Mouse (Mus musculus) G1E (cell line): Measurements from ENCODE around the gene Nop10. TPM values are rescaled to one million over a fixed set of nuclear protein-coding genes. Genes with fewer than 3 reads are reported as not detected.
"Not testable (repeated sequence)": the region's sequence is repeated elsewhere in the genome, so short reads cannot be mapped to it uniquely, and the experiment has no call there.

Experiments used
- ATAC-seq: 2 replicates; pipeline ENCODE4 v1.8.0; 2016; ENCODE audit warnings: mild to moderate bottlenecking; ENCODE audit not compliant: insufficient number of reproducible peaks, poor library complexity, low FRiP score, severe bottlenecking; ENCODE audit errors: extremely low read depth
- DNase-seq: peaks from one replicate; pipeline ENCODE4 v3.0.0; 2012; ENCODE audit warnings: low spot score
- H3K27me3 ChIP-seq: 2 replicates; pipeline ENCODE4 v1.6.1; 2012; ENCODE audit warnings: mild to moderate bottlenecking, low read length, inconsistent platforms; ENCODE audit not compliant: insufficient read depth
- H3K36me3 ChIP-seq: replicated peaks from 2 replicates; pipeline ENCODE3; 2012; ENCODE audit warnings: mild to moderate bottlenecking, inconsistent platforms
- H3K4me1 ChIP-seq: 2 replicates; pipeline ENCODE4 v1.6.1; 2012; ENCODE audit warnings: low read depth, low read length, inconsistent platforms, mixed read lengths; ENCODE audit not compliant: insufficient read depth
- H3K4me3 ChIP-seq: 2 replicates; pipeline ENCODE4 v1.5.1; 2012; ENCODE audit warnings: low read depth, mild to moderate bottlenecking, inconsistent platforms, low read length, moderate library complexity, mixed read lengths
- H3K9me3 ChIP-seq: replicated peaks from 2 replicates; pipeline ENCODE4 v1.6.1; 2012; ENCODE audit warnings: inconsistent platforms
- CTCF ChIP-seq: IDR thresholded peaks from 2 replicates; pipeline ENCODE4 v1.5.1; 2012; ENCODE audit warnings: low read depth, low read length, inconsistent platforms, mixed read lengths
- GATA1 ChIP-seq: IDR thresholded peaks from 2 replicates; pipeline ENCODE4 v1.6.1; 2012; ENCODE audit warnings: borderline replicate concordance, low read length, inconsistent platforms, mixed read lengths
- GATA2 ChIP-seq: IDR thresholded peaks from 2 replicates; pipeline ENCODE4 v1.6.1; 2012; ENCODE audit warnings: low read depth, low read length, inconsistent platforms, borderline replicate concordance
- POLR2AphosphoS5 ChIP-seq: IDR thresholded peaks from 2 replicates; pipeline ENCODE4 v1.6.1; 2012; ENCODE audit warnings: low read depth, low read length, inconsistent platforms; ENCODE audit not compliant: insufficient replicate concordance
- TAL1 ChIP-seq: conservative IDR thresholded peaks from 2 replicates; pipeline ENCODE4 v1.6.1; 2012; ENCODE audit warnings: low read depth, low read length, inconsistent platforms, mixed read lengths
- polyA plus RNA-seq: library from polyadenylated mRNA; stranded (reverse); fragments of >175 nt; gene quantifications from 2 replicates; pipeline ENCODE4 v1.2.3, GENCODE M21; 2012
- total RNA-seq, 2 experiments: library from RNA; stranded (forward) in 1 of 2; stranded (reverse) in 1 of 2; fragments of 200-1000 nt in 1 of 2; fragments of >200 nt in 1 of 2; fragmentation: Nextera tagmentation in 1 of 2; gene quantifications; 2 replicates each; pipeline ENCODE4 v1.2.3; 2014 to 2017

Gene Nop10
- total and polyA plus RNA-seq, 3 experiments: 34.5 to 240 (median 53.1) TPM

DNA sequence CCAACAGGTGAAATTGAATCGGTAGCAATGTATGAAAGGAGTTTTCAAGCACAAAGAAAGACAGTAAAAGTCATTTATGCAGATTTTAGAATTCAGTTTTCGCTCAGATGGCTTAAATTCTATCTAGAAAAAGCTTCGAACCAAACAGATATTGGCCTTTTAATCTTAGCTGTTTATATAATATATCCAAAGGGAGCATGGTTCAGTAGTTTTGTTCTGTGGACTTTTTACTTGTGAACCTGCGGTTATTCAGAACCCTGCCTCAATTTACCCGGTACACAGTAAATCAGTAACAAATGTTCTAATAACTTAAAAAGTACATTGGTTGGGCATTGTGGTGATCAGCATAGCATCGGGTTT is 23.3 kb downstream of the Nop10 start:
- no peak overlapping the region; the same call in 1 of the 2 replicates for H3K4me3 ChIP-seq
- H3K4me1 ChIP-seq: peaks cover 11% of the 10 kb centered on the region
- H3K9me3 ChIP-seq: no peaks in the 10 kb centered on the region
- H3K36me3 ChIP-seq: no peaks in the 10 kb centered on the region
- DNase-seq (no peak), ATAC-seq (no peak)
- TF ChIP-seq TAL1 (no peak), GATA2 (no peak), POLR2AphosphoS5 (no peak), CTCF (no peak), GATA1 (no peak)
- no peaks in the 10 kb centered on the region for H3K27me3 ChIP-seq

DNA sequence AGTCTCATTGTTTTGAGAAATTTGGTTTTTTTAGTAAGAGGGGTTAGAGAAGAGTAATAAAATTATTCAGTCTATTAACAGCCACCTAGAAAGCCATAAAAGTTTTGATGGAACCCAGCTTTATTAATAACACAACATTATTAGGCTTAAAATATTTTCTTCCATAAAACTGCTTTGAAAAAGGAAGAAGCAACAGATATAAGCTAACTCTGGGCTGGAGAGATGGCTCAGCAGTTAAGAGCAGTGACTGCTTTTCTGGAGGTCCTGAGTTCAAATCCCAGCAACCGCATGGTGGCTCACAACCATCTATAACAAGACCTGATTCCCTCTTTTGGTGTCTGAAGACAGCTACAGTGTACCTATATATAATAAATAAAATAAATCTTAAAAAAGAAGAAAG is 24.3 kb downstream of the Nop10 start:
- not testable (repeated sequence) for H3K27me3 ChIP-seq, ATAC-seq, H3K4me3 ChIP-seq, DNase-seq, H3K9me3 ChIP-seq, H3K36me3 ChIP-seq
- H3K4me1 ChIP-seq: peaks cover 11% of the 10 kb centered on the region

GRCm38 (mm10) chr2:112287059-112287458 is 25.3 kb downstream of the Nop10 start:
- H3K36me3 ChIP-seq: no peaks in the 10 kb centered on the region
- TF ChIP-seq GATA1: no peak
- TF ChIP-seq GATA2: no peak
- no peak for TF ChIP-seq POLR2AphosphoS5
- no peak for TF ChIP-seq TAL1
- TF ChIP-seq CTCF: no peak
- ATAC-seq (no peak), DNase-seq (no peak)
- no peak overlapping the region for H3K4me3 ChIP-seq
- H3K9me3 ChIP-seq: no peaks in the 10 kb centered on the region
- peaks cover 11% of the 10 kb centered on the region for H3K4me1 ChIP-seq
- H3K27me3 ChIP-seq: no peaks in the 10 kb centered on the region

DNA sequence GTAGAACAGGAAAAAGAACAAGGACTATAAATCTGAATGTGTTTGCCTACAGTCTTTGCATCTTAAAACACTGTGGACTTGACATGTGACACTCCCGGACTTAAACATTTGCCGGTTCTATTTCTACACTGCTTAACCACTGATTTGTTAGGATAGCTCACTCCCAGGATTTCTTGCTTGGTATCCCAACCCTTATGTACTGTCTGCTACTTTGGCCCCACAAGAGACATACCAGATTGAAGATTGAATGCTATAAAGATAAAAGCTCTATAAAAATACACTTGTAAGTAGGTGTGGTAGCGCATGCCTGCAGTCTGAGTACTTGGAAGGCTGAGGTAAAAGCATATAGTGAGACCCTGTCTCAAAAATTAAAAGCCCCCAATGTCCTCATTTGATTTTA is 27.8 kb downstream of the Nop10 start:
- Histone ChIP-seq H3K4me1 (peaks cover 4% of the 10 kb centered on the region), H3K4me3 (no peak overlapping the region), H3K27me3 (no peaks in the 10 kb centered on the region), H3K36me3 (no peaks in the 10 kb centered on the region), H3K9me3 (no peaks in the 10 kb centered on the region)
- ATAC-seq (no peak), DNase-seq (no peak)
- no peak for TF ChIP-seq TAL1
- no peak for TF ChIP-seq CTCF
- TF ChIP-seq POLR2AphosphoS5: no peak
- no peak for TF ChIP-seq GATA1
- TF ChIP-seq GATA2: no peak

DNA sequence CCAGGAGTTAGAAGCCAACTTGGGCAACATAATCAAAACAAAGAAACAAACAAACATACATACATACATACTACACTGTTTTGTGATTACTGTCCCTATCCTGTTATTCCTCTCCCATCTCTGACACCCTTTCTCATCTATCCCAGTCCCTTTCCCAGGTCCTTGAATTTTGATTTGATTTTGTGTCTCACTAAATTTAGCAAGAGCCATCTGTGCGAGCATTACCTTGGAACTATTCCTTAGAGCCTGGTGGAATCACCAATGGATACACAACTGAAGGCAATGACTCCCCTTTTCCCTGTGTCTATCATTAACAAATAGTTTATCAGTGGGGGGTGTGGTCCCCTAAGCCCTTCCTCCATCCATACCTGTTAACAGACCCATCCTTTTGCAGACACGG is 31.1 kb downstream of the Nop10 start:
- ATAC-seq (no peak), DNase-seq (no peak)
- TF ChIP-seq GATA2 (no peak), TAL1 (no peak)

GRCm38 (mm10) chr2:112296211-112296610 is 34.5 kb downstream of the Nop10 start:
- TF ChIP-seq GATA2: no peak
- no peak for TF ChIP-seq CTCF
- TF ChIP-seq TAL1: no peak
- no peak for TF ChIP-seq GATA1
- TF ChIP-seq POLR2AphosphoS5: no peak
- Histone ChIP-seq H3K36me3 (peaks cover 2% of the 10 kb centered on the region), H3K4me1 (no peaks in the 10 kb centered on the region), H3K9me3 (no peaks in the 10 kb centered on the region), H3K27me3 (no peaks in the 10 kb centered on the region), H3K4me3 (no peak overlapping the region)
- ATAC-seq: no peak
- no peak for DNase-seq

More for the DNA sequence above, 31.1 kb downstream of the Nop10 start:
- no peaks in the 10 kb centered on the region for H3K9me3 ChIP-seq
- H3K4me3 ChIP-seq: no peak overlapping the region
- peaks cover 2% of the 10 kb centered on the region for H3K36me3 ChIP-seq
- H3K4me1 ChIP-seq: no peaks in the 10 kb centered on the region
- no peaks in the 10 kb centered on the region for H3K27me3 ChIP-seq

DNA sequence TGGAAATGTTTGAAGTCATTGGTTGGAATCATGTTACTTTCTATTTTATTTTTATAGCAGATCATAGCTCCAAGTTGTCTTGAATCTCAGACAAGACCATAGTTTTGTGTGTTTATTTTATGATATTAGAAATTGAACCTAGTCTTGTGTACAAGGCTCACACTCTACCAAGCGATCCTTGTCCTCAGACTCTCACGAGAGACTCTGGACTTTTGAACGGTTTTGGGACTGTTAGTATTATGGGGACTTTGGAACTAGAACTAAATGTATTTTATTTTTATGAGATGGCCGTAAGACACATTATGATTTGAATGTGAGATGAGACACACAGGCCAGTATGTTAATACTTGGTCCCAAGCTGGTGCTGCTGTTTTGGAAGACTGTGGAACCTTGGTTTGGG is 36.5 kb downstream of the Nop10 start:
- no peak for DNase-seq
- Histone ChIP-seq H3K4me3 (no peak overlapping the region), H3K27me3 (no peaks in the 10 kb centered on the region), H3K9me3 (no peaks in the 10 kb centered on the region), H3K4me1 (no peaks in the 10 kb centered on the region), H3K36me3 (peaks cover 2% of the 10 kb centered on the region)
- no peak for TF ChIP-seq GATA1
- TF ChIP-seq CTCF: no peak
- TF ChIP-seq GATA2: no peak
- no peak for TF ChIP-seq POLR2AphosphoS5
- TF ChIP-seq TAL1: no peak
- ATAC-seq: no peak
